Mouse (Mus musculus) liver, embryonic 14.5 days (tissue): ENCODE data around the gene Trpv2. TPM values are rescaled to one million over a fixed set of nuclear protein-coding genes. Genes with fewer than 3 reads are reported as not detected.

ENCODE experiments used
- ATAC-seq: fragments of 200-750 bp; cut with Nextera tagmentation; 2 replicates; pipeline ENCODE4 v1.8.0; 2017; ENCODE audit warnings: moderate number of reproducible peaks, mild to moderate bottlenecking, moderate library complexity; ENCODE audit not compliant: insufficient read depth
- DNase-seq, 3 experiments: peaks; one replicate each; pipeline ENCODE4 v3.0.0-alpha.2; 2012 to 2013; ENCODE audit warnings: low read depth in 3 of 3, low spot score in 3 of 3
- H3K27ac ChIP-seq: fragments of 300-500 bp; sonication (generic); 2 replicates; pipeline ENCODE4 v1.5.1; 2014; ENCODE audit warnings: moderate library complexity, mild to moderate bottlenecking, control low read depth, inconsistent platforms
- H3K27me3 ChIP-seq: fragments of 300-500 bp; sonication (generic); 2 replicates; pipeline ENCODE4 v1.6.1; 2014; ENCODE audit warnings: mild to moderate bottlenecking, low read length, moderate library complexity; ENCODE audit not compliant: control insufficient read depth, insufficient read depth
- H3K36me3 ChIP-seq: fragments of 300-500 bp; sonication (generic); replicated peaks from 2 replicates; pipeline ENCODE4 v1.6.1; 2014; ENCODE audit warnings: low read depth; ENCODE audit not compliant: control insufficient read depth, insufficient read depth
- H3K4me1 ChIP-seq, 2 experiments: fragments of 200-500 bp in 1 of 2; fragments of 300-500 bp in 1 of 2; sonication (generic) in 1 of 2; replicated peaks; 2 replicates each; pipeline ENCODE4 v1.6.1; 2012 to 2014; ENCODE audit warnings: antibody characterized with exemption in 1 of 2, inconsistent platforms in 1 of 2, low read length in 1 of 2; ENCODE audit not compliant: control insufficient read depth in 2 of 2, insufficient read depth in 2 of 2
- H3K4me2 ChIP-seq: fragments of 300-500 bp; sonication (generic); 2 replicates; pipeline ENCODE4 v1.6.1; 2014; ENCODE audit warnings: low read depth, mild to moderate bottlenecking, control low read depth, moderate library complexity
- H3K4me3 ChIP-seq, 2 experiments: fragments of 200-500 bp in 1 of 2; fragments of 300-500 bp in 1 of 2; sonication (generic) in 1 of 2; 2 replicates each; pipeline ENCODE4 v1.5.1; 2012 to 2014; ENCODE audit warnings: low read depth in 2 of 2, low read length in 2 of 2, mild to moderate bottlenecking in 2 of 2, control low read depth in 1 of 2, inconsistent platforms in 1 of 2, moderate library complexity in 1 of 2; ENCODE audit not compliant: insufficient read depth in 1 of 2
- H3K9ac ChIP-seq: fragments of 300-500 bp; sonication (generic); replicated peaks from 2 replicates; pipeline ENCODE4 v1.6.1; 2014; ENCODE audit warnings: mild to moderate bottlenecking, control low read depth, moderate library complexity
- H3K9me3 ChIP-seq: fragments of 300-500 bp; sonication (generic); 2 replicates; pipeline ENCODE4 v1.6.1; 2016; ENCODE audit warnings: low read length, mixed read lengths; ENCODE audit not compliant: control insufficient read depth
- CTCF ChIP-seq: IDR thresholded peaks from 2 replicates; pipeline ENCODE4 v1.5.1; 2016; ENCODE audit warnings: antibody characterized with exemption, low read depth, control low read depth
- EP300 ChIP-seq: IDR thresholded peaks from 2 replicates; pipeline ENCODE4 v1.6.1; 2016; ENCODE audit warnings: antibody characterized with exemption, low read depth
- WGBS: fragments of 180-500 bp; shearing (Covaris S2); extraction: QIAGEN DNeasy Blood & Tissue Kit; methylation state at CpG from one replicate; pipeline ENCODE4 v1.1.7; 2014; ENCODE audit not compliant: insufficient replicate concordance; 5-methylcytosine and 5-hydroxymethylcytosine counted together
- polyA plus RNA-seq, 2 experiments: library from polyadenylated mRNA; depleted of rRNA in 1 of 2; stranded (reverse) in 1 of 2; unstranded in 1 of 2; fragments of >200 nt; fragmentation: Nextera tagmentation in 1 of 2; extraction: Ambion mirVana in 1 of 2; gene quantifications; 2 replicates each; pipeline versions ENCODE4 v1.2.1 to v1.2.3; 2012 to 2014

Gene Trpv2
- polyA plus RNA-seq, 2 experiments = 3.5 to 4.6 TPM

DNA sequence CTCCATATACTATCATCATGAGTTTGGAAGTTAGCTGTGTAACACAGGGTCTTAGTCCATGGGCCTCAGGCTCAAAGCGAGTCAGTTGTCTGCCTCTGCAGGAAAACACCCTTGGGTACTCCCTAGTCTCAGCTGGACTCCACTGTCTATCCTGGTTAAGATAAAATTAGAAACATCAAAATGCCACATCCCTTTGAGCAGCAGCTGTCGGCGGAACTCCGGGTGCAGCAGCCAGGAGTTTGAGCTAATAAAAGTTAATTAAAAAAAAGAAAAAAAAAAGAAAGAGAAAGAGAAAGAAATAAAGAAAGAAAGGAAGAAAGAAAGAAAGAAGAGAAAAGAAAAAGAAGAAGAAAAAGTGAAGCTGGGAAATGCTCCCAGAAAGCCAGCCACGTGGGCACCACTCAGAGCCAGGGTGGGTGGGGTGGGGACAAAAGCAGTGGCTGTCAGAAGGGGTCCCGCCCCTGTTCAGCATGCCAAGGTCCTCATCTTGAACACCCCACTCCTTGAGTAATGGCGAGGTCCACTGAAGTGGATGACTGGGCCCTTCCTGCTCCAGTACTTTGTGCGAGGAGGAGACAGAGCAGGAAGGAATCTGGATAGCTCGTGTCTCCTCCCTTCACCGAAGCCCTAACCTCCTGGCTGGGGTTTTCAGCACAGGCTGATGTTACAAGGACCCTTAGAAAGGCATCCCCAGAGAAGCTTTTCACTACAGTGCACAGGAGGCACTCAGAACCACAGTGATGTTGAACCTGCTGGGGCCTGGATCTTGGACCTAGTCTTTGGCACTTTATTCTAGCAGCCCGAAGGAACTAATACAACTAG is 67.9 kb downstream of the Trpv2 start:
- H3K9ac ChIP-seq = no peak overlapping the region
- no peak for ATAC-seq

DNA sequence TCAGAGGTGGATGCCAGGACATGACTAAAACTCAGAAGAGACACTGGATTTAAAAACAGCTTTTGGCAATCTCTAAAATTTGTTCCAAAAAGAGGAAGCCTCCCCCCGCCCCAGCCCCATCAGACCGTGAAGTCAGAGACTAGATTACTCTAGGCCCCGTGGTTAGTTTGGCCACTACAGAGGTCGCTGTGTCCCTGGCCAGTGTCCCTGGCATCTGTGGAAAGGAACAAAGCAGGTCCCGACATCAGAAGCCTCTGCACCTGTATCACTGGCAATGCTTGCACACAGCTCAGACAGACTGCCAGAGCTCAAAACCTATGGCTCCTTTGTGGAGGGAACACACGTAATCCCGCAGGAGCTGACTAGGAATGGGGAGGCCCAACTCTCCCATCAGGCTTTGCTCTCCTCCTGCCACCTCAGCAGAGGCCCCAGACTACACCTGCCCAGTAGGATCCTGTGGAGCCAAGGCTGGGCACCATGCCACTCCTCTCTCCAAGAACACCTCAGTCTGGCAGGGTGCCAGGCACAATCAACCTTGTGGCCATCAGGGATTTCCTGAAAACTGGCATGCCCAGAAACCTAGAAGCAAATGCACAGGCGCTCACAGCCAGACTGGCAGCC is 68.8 kb downstream of the Trpv2 start:
- H3K27ac ChIP-seq = no peak overlapping the region
- DNase-seq = no peak
- H3K4me2 ChIP-seq = no peak overlapping the region
- no peak overlapping the region for H3K9ac ChIP-seq
- no peaks in the 10 kb centered on the region for H3K9me3 ChIP-seq
- TF ChIP-seq CTCF = no peak
- no peak for TF ChIP-seq EP300
- 45% methylated on average over 8 of the region's 8 CpGs for WGBS
- peaks cover 3 to 27% of the 10 kb centered on the region in 2 experiments for H3K4me1 ChIP-seq
- ATAC-seq = no peak
- peaks cover 2% of the 10 kb centered on the region; the same call in 1 of the 2 replicates for H3K27me3 ChIP-seq
- H3K4me3 ChIP-seq = no peak overlapping the region
- H3K36me3 ChIP-seq = no peaks in the 10 kb centered on the region

More for the DNA sequence above, 67.9 kb downstream of the Trpv2 start:
- Histone ChIP-seq H3K4me2 (no peak overlapping the region), H3K9me3 (no peaks in the 10 kb centered on the region), H3K4me1 (peaks cover 3 to 23% of the 10 kb centered on the region in 2 experiments; a peak in 3 of 4 replicates), H3K4me3 (no peak overlapping the region), H3K27me3 (no peaks in the 10 kb centered on the region; the same call in 1 of the 2 replicates), H3K36me3 (no peaks in the 10 kb centered on the region), H3K27ac (no peak overlapping the region)
- 53% methylated on average over 11 of the region's 11 CpGs for WGBS
- DNase-seq = no peak
- TF ChIP-seq CTCF (no peak), EP300 (no peak)

DNA sequence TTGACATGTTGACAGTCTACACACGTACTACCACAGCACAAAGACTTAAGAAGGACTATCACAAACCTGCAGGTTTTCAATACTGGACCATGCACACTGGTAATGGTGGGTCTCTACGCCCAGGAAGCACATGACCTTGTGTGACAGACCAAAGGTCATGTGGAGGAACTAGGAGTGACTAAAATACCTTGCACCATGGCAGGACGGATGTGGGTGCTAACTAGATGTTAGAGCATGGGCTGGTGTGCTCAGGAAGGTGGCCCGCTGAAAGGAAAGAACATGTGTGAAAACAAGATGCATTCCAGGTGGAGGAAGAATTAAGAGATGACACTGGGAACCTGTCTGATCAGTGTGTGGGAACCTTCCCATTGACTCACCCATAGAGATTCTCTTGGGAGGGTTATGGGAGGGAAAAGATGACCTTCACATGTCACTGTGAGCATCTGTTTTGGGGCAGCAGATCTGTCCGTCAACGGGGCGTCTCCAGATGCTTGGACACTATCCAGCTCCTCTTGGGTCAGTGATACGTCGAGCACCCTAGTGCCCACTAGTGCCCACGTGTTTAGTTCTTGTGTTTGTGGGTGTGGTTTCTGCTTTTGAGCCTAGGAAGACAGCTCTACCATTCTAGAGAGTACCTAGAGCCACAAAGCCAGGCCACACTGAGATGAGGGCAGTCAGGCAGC is 69.5 kb downstream of the Trpv2 start:
- peaks cover 3 to 27% of the 10 kb centered on the region in 2 experiments for H3K4me1 ChIP-seq
- WGBS = 68% methylated on average over 10 of the region's 10 CpGs

DNA sequence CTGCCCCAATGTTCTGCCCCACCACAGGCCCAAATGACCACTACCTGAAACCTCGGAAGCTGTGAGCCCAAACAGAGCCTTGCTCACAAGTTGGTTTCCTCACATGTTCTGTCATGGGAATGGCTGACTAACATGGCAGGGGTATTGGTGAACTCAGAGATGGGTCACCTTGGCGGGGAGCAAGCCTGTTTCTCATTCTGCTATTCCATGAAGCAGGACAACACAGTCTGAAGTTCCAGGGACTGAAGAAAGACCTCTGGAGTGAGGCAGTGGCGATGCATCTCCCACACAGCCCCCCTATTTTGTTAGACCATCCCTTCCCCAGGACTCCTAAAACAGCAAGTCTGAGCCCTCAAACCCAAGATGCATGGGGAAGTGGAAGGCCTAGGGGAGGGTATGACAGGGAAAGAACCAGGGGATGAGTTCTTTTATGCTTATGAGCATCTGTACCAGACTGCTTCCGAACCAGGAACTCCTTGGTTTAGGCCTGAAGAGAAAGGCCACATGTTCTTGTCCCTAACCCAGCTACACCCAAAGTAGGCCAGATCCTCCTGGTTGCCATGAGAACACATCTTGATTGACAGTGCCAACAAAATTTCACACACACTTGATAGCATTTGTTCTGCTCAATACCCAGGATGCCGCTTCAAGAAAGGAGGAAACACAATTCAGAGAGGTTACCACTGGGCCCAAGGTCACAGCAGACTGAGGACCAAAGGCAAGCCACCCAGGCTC is 70.5 kb downstream of the Trpv2 start:
- no peak for ATAC-seq
- peaks cover 3 to 27% of the 10 kb centered on the region in 2 experiments for H3K4me1 ChIP-seq

More for the DNA sequence above, 69.5 kb downstream of the Trpv2 start:
- Histone ChIP-seq H3K27me3 (peaks cover 2% of the 10 kb centered on the region; the same call in 1 of the 2 replicates), H3K36me3 (no peaks in the 10 kb centered on the region), H3K4me3 (no peak overlapping the region), H3K9ac (no peak overlapping the region), H3K4me2 (no peak overlapping the region), H3K27ac (no peak overlapping the region), H3K9me3 (no peaks in the 10 kb centered on the region)
- TF ChIP-seq EP300 (no peak), CTCF (no peak)
- ATAC-seq = no peak
- no peak for DNase-seq

More for the DNA sequence above, 70.5 kb downstream of the Trpv2 start:
- no peaks in the 10 kb centered on the region for H3K9me3 ChIP-seq
- no peak overlapping the region for H3K9ac ChIP-seq
- no peak for DNase-seq
- no peak overlapping the region for H3K4me2 ChIP-seq
- WGBS = 67% methylated on average over 5 of the region's 5 CpGs
- no peak for TF ChIP-seq CTCF
- no peak for TF ChIP-seq EP300
- no peak overlapping the region for H3K27ac ChIP-seq
- H3K27me3 ChIP-seq = peaks cover 2% of the 10 kb centered on the region; the same call in 1 of the 2 replicates
- H3K36me3 ChIP-seq = no peaks in the 10 kb centered on the region
- H3K4me3 ChIP-seq = no peak overlapping the region
